Mouse (Mus musculus) olfactory bulb, adult 2 months (tissue): Measurements from ENCODE around the gene Map3k7. TPM values are rescaled to one million over a fixed set of nuclear protein-coding genes. Genes with fewer than 3 reads are reported as not detected.

Source experiments
- H3K27ac ChIP-seq: fragments of 200-500 bp; 2 replicates; pipeline ENCODE4 v1.5.1; 2012; ENCODE audit warnings: low read depth, low read length; ENCODE audit not compliant: insufficient read depth
- H3K4me1 ChIP-seq: fragments of 200-500 bp; 2 replicates; pipeline ENCODE4 v1.6.1; 2012; ENCODE audit warnings: low read length; ENCODE audit not compliant: control insufficient read depth, insufficient read depth
- H3K4me3 ChIP-seq: fragments of 200-500 bp; 2 replicates; pipeline ENCODE4 v1.5.1; 2012; ENCODE audit warnings: mild to moderate bottlenecking, low read depth, low read length, moderate library complexity; ENCODE audit not compliant: insufficient read depth
- CTCF ChIP-seq: fragments of 200-500 bp; IDR thresholded peaks from 2 replicates; pipeline ENCODE4 v1.5.1; 2012; ENCODE audit warnings: low read depth, mild to moderate bottlenecking, low read length, moderate library complexity; ENCODE audit not compliant: insufficient read depth
- POLR2A ChIP-seq: fragments of 200-500 bp; IDR thresholded peaks from 2 replicates; pipeline ENCODE4 v1.6.1; 2012; ENCODE audit warnings: mild to moderate bottlenecking, low read depth, low read length, moderate library complexity; ENCODE audit not compliant: insufficient read depth
- WGBS: fragments of 180-500 bp; shearing (Covaris S2); methylation state at CpG from one replicate; pipeline ENCODE4 v1.1.7; 2018; 5-methylcytosine and 5-hydroxymethylcytosine counted together
- polyA plus RNA-seq: library from polyadenylated mRNA; stranded (reverse); fragments of >200 nt; gene quantifications from 2 replicates; pipeline ENCODE4 v1.2.4, GENCODE M21; 2012; ENCODE audit warnings: low replicate concordance; ENCODE audit not compliant: missing spikeins, insufficient read depth, insufficient read length

The Map3k7 gene
- polyA plus RNA-seq, 1 experiment = 182 TPM

GRCm38 (mm10) chr4:31936358-31936757 lies 27.5 kb upstream of the Map3k7 start:
- peaks cover 12% of the 10 kb centered on the region for H3K4me1 ChIP-seq

DNA sequence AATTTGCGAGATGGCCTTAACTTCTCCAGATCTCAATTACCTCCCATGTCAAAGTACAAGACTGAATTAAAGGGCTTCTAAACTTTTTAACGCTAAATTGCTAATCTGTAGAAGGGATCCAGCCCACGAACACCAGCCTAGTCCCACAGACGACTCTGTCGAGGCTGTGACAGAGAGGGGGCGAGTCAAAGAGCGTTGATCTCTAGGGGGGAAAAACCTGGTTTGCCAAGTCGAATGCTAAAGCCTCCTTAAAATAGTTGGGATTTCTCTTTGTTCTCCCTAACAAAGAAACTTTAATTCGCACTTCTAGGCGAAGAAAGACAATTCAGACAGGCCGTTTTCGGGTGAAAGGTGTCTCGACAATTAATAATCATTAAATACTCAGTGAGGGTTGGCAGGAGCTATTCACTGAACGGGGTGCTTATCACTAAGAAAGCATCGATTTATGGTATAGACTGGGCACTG lies 27.0 kb upstream of the Map3k7 start:
- Histone ChIP-seq H3K4me1 (peaks cover 12% of the 10 kb centered on the region), H3K27ac (no peak overlapping the region), H3K4me3 (no peak overlapping the region)
- no peak for TF ChIP-seq POLR2A
- no peak for TF ChIP-seq CTCF
- 17% methylated on average over 15 of the region's 15 CpGs for WGBS

More at GRCm38 (mm10) chr4:31936358-31936757, 27.5 kb upstream of the Map3k7 start:
- Histone ChIP-seq H3K4me3 (no peak overlapping the region), H3K27ac (no peak overlapping the region)
- 24% methylated on average over 8 of the region's 8 CpGs for WGBS
- TF ChIP-seq CTCF = no peak
- TF ChIP-seq POLR2A = no peak

- peak overlapping the region; percentile 23 for H3K4me3 ChIP-seq
- peaks cover 9% of the 10 kb centered on the region for H3K4me1 ChIP-seq
- 5% methylated on average over 36 of the region's 36 CpGs for WGBS
- TF ChIP-seq CTCF (no peak), POLR2A (no peak)
- H3K27ac ChIP-seq = no peak overlapping the region
Measured at GRCm38 (mm10) chr4:31937376-31938281, 26.3 kb upstream of the Map3k7 start.

- TF ChIP-seq CTCF (no peak), POLR2A (no peak)
- 28% methylated on average over 9 of the region's 9 CpGs for WGBS
Measured at GRCm38 (mm10) chr4:31938416-31939106, 25.3 kb upstream of the Map3k7 start.

GRCm38 (mm10) chr4:31941616-31942015 lies 22.3 kb upstream of the Map3k7 start:
- peaks cover 8% of the 10 kb centered on the region for H3K4me1 ChIP-seq
- whole genome bisulfite sequencing = 58% methylated on average over 4 of the region's 4 CpGs
- no peak overlapping the region for H3K4me3 ChIP-seq
- H3K27ac ChIP-seq = no peak overlapping the region
- TF ChIP-seq POLR2A (no peak), CTCF (no peak)

More at GRCm38 (mm10) chr4:31938416-31939106, 25.3 kb upstream of the Map3k7 start:
- Histone ChIP-seq H3K4me1 (peaks cover 8% of the 10 kb centered on the region), H3K27ac (no peak overlapping the region), H3K4me3 (no peak overlapping the region)

DNA sequence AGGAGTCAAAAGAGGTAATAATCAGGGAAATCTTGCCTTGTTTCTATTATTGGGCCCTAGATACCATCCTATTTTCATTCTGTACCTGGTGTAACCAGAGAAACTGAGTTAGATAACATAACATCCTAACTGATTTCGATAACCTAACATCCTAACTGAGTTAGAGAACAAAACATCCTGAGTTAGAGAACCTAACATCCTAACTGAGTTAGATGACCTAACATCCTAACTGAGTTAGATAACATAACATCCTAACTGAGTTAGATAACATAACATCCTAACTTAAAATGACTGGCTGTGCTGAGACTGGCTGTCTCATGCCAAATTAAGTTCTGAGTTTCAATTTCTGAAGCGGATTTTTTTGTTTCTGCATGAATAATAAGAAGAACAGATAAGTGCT lies 20.9 kb upstream of the Map3k7 start:
- Histone ChIP-seq H3K27ac (no peak overlapping the region), H3K4me3 (no peak overlapping the region), H3K4me1 (peaks cover under 1% of the 10 kb centered on the region; the same call in 1 of the 2 replicates)
- TF ChIP-seq CTCF = no peak
- TF ChIP-seq POLR2A = no peak
- WGBS = 89% methylated on average over 2 of the region's 2 CpGs

DNA sequence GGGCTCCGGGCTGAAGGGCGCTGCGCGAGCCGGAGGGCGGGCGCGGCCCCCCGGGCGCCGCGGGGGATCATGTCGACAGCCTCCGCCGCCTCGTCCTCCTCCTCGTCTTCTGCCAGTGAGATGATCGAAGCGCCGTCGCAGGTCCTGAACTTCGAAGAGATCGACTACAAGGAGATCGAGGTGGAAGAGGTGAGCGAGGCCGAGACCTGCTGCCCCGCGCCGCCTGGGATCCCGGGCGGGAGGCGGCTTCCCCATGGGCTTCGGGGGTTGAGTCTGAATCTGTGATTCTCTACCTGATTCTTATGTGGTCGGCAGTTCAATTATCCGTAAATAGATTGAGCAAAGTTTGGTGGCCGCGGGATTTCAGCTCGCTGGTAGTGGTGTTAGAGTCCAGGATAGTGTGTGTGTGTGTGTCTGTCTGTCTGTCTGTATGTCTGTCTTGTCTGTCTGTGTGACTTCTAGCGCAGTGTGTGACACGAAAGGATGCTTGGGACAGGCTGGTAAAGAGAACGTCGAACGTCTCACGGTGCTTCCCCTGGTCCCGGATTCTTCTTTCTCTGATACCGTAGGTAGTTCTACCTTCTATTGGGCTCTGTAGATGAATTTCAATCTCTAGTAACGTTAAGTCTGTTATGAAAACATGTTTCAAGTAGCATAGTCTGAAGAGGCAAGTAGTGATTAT lies 438 bp downstream of the Map3k7 start:
- TF ChIP-seq POLR2A (no peak), CTCF (no peak)
- WGBS = under 1% methylated on average over 47 of the region's 47 CpGs
- Histone ChIP-seq H3K4me1 (no peaks in the 10 kb centered on the region), H3K27ac (no peak overlapping the region), H3K4me3 (peak overlapping the region; percentile 94)

DNA sequence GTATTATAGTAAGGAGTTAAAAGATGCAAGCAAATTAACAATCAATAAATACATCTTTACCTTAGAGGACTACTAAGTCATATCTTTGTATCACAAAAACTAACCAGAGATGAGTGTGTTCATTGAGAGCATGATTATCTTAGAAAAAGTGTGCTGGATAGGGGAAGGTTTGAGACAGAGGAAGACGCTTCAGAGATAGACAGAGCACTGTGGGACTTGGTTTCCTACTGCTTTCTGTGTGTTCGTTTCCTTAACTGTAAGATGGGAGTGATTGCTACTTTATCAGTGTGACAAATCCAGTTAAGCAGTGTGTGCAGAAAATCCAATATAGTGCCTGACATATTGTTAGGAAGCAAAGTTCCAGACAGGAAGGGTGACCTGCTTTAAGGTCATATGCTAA lies 1.3 kb downstream of the Map3k7 start:
- WGBS = 43% methylated on average over 2 of the region's 2 CpGs
- TF ChIP-seq POLR2A (no peak), CTCF (no peak)
- Histone ChIP-seq H3K27ac (no peak overlapping the region), H3K4me1 (no peaks in the 10 kb centered on the region), H3K4me3 (no peak overlapping the region)
